Mouse (Mus musculus) E14TG2a.4 (cell line): ENCODE measurements at regions not wholly inside any gene's neighbourhood (a gene's known extent, or its start where the extent isn't known, plus 50 kb on each side); places are given as distances from the start of the nearest gene placed in this dataset.

Experiments used
- CTCF ChIP-seq: conservative IDR thresholded peaks from 2 replicates; pipeline ENCODE4 v1.5.1; 2014; ENCODE audit warnings: low read length
- NANOG ChIP-seq: IDR thresholded peaks from 2 replicates; pipeline ENCODE4 v1.6.1; 2014; ENCODE audit warnings: borderline replicate concordance, low read length, mixed read lengths

DNA sequence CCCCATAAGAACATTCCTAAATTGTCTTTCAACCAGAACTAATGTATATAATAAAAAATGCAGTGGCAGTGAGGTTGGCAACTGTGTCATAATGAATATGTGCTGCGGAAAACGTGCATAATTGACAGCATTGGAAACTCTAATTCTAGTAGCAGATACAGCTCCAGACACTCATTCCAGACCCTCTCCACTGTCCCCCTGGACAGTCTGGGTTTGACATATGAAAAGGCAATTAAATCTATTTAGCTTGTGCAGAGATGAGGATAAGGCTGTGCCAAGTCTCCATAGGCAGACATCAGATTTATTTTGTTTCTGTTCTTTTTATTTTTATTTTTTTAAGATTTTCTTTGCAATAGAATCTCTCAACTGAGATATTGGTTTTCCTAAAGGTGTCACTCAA, 392.3 kb downstream of the Lrriq3 start:
- no peak for TF ChIP-seq CTCF
- TF ChIP-seq NANOG = no peak
